Mouse (Mus musculus) heart, postnatal 0 days (tissue): ENCODE measurements around the gene Sptbn4. TPM values are rescaled to one million over a fixed set of nuclear protein-coding genes. Genes with fewer than 3 reads are reported as not detected.

Source experiments
- ATAC-seq: fragments of 200-750 bp; cut with Nextera tagmentation; 2 replicates; pipeline ENCODE4 v1.8.0; 2017; ENCODE audit warnings: low read depth, moderate number of reproducible peaks, moderate library complexity; ENCODE audit not compliant: insufficient read depth
- DNase-seq: peaks from one replicate; pipeline ENCODE4 v3.0.0-alpha.2; 2016; ENCODE audit warnings: low spot score
- H3K27ac ChIP-seq: fragments of 300-500 bp; sonication (generic); 2 replicates; pipeline ENCODE4 v1.5.1; 2014; ENCODE audit warnings: low read depth, mild to moderate bottlenecking
- H3K27me3 ChIP-seq: fragments of 300-500 bp; sonication (generic); 2 replicates; pipeline ENCODE4 v1.6.1; 2014; ENCODE audit warnings: low read length, mixed read lengths; ENCODE audit not compliant: control insufficient read depth, insufficient read depth
- H3K36me3 ChIP-seq: fragments of 300-500 bp; sonication (generic); replicated peaks from 2 replicates; pipeline ENCODE4 v1.6.1; 2014; ENCODE audit warnings: low read length, mixed read lengths; ENCODE audit not compliant: control insufficient read depth, insufficient read depth
- H3K4me1 ChIP-seq: fragments of 300-500 bp; sonication (generic); 2 replicates; pipeline ENCODE4 v1.6.1; 2014; ENCODE audit warnings: antibody characterized with exemption; ENCODE audit not compliant: control insufficient read depth, insufficient read depth
- H3K4me2 ChIP-seq: fragments of 300-500 bp; sonication (generic); 2 replicates; pipeline ENCODE4 v1.6.1; 2014; ENCODE audit warnings: low read depth, mild to moderate bottlenecking, low read length, moderate library complexity
- H3K4me3 ChIP-seq: fragments of 300-500 bp; sonication (generic); 2 replicates; pipeline ENCODE4 v1.5.1; 2014; ENCODE audit warnings: low read depth, low read length
- H3K9ac ChIP-seq: fragments of 300-500 bp; sonication (generic); replicated peaks from 2 replicates; pipeline ENCODE4 v1.6.1; 2014; ENCODE audit warnings: low read depth, low read length, mixed read lengths
- H3K9me3 ChIP-seq: fragments of 300-500 bp; sonication (generic); replicated peaks from 2 replicates; pipeline ENCODE4 v1.6.1; 2016; ENCODE audit warnings: low read length; ENCODE audit not compliant: control insufficient read depth
- CTCF ChIP-seq: IDR thresholded peaks from 2 replicates; pipeline ENCODE4 v1.5.1; 2016; ENCODE audit warnings: antibody characterized with exemption, control low read depth, low read depth
- EP300 ChIP-seq: IDR thresholded peaks from 2 replicates; pipeline ENCODE4 v1.6.1; 2016; ENCODE audit warnings: antibody characterized with exemption, low read depth
- WGBS: fragments of 180-500 bp; shearing (Covaris S2); extraction: QIAGEN DNeasy Blood & Tissue Kit; methylation state at CpG from one replicate; pipeline ENCODE4 v1.1.7; 2014; 5-methylcytosine and 5-hydroxymethylcytosine counted together
- polyA plus RNA-seq: library from polyadenylated mRNA; unstranded; fragments of >200 nt; fragmentation: Nextera tagmentation; extraction: Ambion mirVana; gene quantifications from 2 replicates; pipeline ENCODE4 v1.2.1, GENCODE M21; 2015
- total RNA-seq: library from RNA; depleted of rRNA; stranded (reverse); fragments of >200 nt; gene quantifications from 2 replicates; pipeline ENCODE4 v1.2.3, GENCODE M21; 2014; ENCODE audit warnings: low replicate concordance

The Sptbn4 gene
- total and polyA plus RNA-seq, 2 experiments from 2014 or later: 0.05 TPM; not detected in 1

GRCm38 (mm10) chr7:27339114-27339513, 108.4 kb downstream of the Sptbn4 start:
- TF ChIP-seq CTCF: no peak
- no peak for TF ChIP-seq EP300
- no peak overlapping the region for H3K27ac ChIP-seq
- no peak for ATAC-seq
- 0 out of 2 replicates have a peak, but pooled peaks cover 7% of the 10 kb centered on the region for H3K36me3 ChIP-seq
- H3K4me1 ChIP-seq: no peaks in the 10 kb centered on the region
- H3K4me3 ChIP-seq: no peak overlapping the region
- peaks cover 65% of the 10 kb centered on the region for H3K27me3 ChIP-seq
- 78% methylated on average over 4 of the region's 4 CpGs for WGBS
- no peak overlapping the region for H3K4me2 ChIP-seq
- H3K9ac ChIP-seq: no peak overlapping the region
- H3K9me3 ChIP-seq: no peaks in the 10 kb centered on the region
- no peak for DNase-seq

- H3K9me3 ChIP-seq: no peaks in the 10 kb centered on the region
- peak within 1 kb of the TSS; percentile 35 for H3K4me3 ChIP-seq
- H3K36me3 ChIP-seq: 0 out of 2 replicates have a peak, but pooled peaks cover 4% of the 10 kb centered on the region
- H3K27me3 ChIP-seq: peaks cover 82% of the 10 kb centered on the region
- H3K27ac ChIP-seq: no peak within 1 kb of the TSS
- no peak for TF ChIP-seq EP300
- no peak for TF ChIP-seq CTCF
- H3K4me1 ChIP-seq: no peaks in the 10 kb centered on the region; the same call in 1 of the 2 replicates
- no peak for ATAC-seq
- peak within 1 kb of the TSS; percentile 55 for H3K4me2 ChIP-seq
- DNase-seq: no peak
- H3K9ac ChIP-seq: 0 out of 2 replicates have a peak within 1 kb of the TSS, but pooled peaks have one; percentile 29
- WGBS: under 1% methylated on average over 36 of the region's 36 CpGs
These were observed 110.2 kb downstream of the Sptbn4 start, which contains the start of gene Ltbp4 for GRCm38 (mm10) chr7:27337175-27337853. Gene Ltbp4, minus strand, starts transcription at chr7:27337692.

- WGBS: under 1% methylated on average over 47 of the region's 47 CpGs
These were observed 111.3 kb downstream of the Sptbn4 start for GRCm38 (mm10) chr7:27335928-27336823.

GRCm38 (mm10) chr7:27335011-27335720, 112.3 kb downstream of the Sptbn4 start:
- TF ChIP-seq CTCF (no peak), EP300 (no peak)
- DNase-seq (no peak), ATAC-seq (no peak)
- Histone ChIP-seq H3K36me3 (no peaks in the 10 kb centered on the region), H3K27me3 (peaks cover 93% of the 10 kb centered on the region), H3K4me3 (0 out of 2 replicates have a peak overlapping the region, but pooled peaks have one; percentile 67), H3K9ac (no peak overlapping the region), H3K27ac (peak overlapping the region; percentile 84), H3K9me3 (no peaks in the 10 kb centered on the region), H3K4me2 (peak overlapping the region; percentile 76; the same call in 1 of the 2 replicates), H3K4me1 (peaks cover 6% of the 10 kb centered on the region)
- 49% methylated on average over 15 of the region's 15 CpGs for WGBS

More at GRCm38 (mm10) chr7:27335928-27336823, 111.3 kb downstream of the Sptbn4 start:
- no peak overlapping the region; the same call in 1 of the 2 replicates for H3K27ac ChIP-seq
- peaks cover 90% of the 10 kb centered on the region for H3K27me3 ChIP-seq
- H3K4me2 ChIP-seq: peak overlapping the region; percentile 55
- H3K9me3 ChIP-seq: no peaks in the 10 kb centered on the region
- 0 out of 2 replicates have a peak overlapping the region, but pooled peaks have one; percentile 29 for H3K9ac ChIP-seq
- H3K4me1 ChIP-seq: peaks cover under 1% of the 10 kb centered on the region; the same call in 1 of the 2 replicates
- DNase-seq (peak; percentile 86), ATAC-seq (peak; percentile 69)
- H3K4me3 ChIP-seq: peak overlapping the region; percentile 35
- H3K36me3 ChIP-seq: no peaks in the 10 kb centered on the region
- TF ChIP-seq EP300 (no peak), CTCF (peak; percentile 97)
